Mouse (Mus musculus): ENCODE data around the gene Arhgef12.
"Not testable (repeated sequence)": the region's sequence is repeated elsewhere in the genome, so short reads cannot be mapped to it uniquely, and the experiment has no call there.

DNA sequence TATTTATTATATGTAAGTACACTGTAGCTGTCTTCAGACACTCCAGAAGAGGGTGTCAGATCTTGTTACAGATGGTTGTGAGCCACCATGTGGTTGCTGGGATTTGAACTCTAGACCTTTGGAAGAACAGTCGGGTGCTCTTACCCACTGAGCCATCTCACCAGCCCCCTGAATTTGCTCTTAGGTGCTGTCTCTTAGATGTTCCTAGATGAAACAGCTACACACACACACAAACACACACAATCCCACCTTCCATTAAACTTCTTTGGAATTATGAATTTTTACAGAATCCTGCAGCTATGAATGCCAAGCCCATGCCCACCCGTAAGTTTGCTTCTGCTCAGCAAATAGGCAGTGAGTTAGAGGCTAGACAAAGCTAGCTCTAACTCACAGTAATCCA is 14.9 kb upstream of the Arhgef12 start:
- TF ChIP-seq POLR2A (IDR thresholded peaks at IDR 0.05; ENCODE audit: control insufficient read depth, low read depth, low read length); CTCF (IDR thresholded peaks at IDR 0.05; ENCODE audit: control insufficient read depth, insufficient read depth, insufficient replicate concordance, low read depth, low read length): not testable (repeated sequence)
